Mouse (Mus musculus) megakaryocyte, embryonic 14.5 days (primary cell): ENCODE results near the gene Hnf1a. TPM values are rescaled to one million over a fixed set of nuclear protein-coding genes. Genes with fewer than 3 reads are reported as not detected.
A peak's percentile ranks its signal among the peaks of the same experiment; 100 is the strongest.

Experiments used
- H3K27me3 ChIP-seq: replicated peaks from 2 replicates; pipeline ENCODE3; 2012; ENCODE audit warnings: inconsistent platforms
- H3K36me3 ChIP-seq: replicated peaks from 2 replicates; pipeline ENCODE3; 2012; ENCODE audit warnings: low read length, inconsistent platforms, mixed read lengths
- H3K4me1 ChIP-seq: 2 replicates; pipeline ENCODE4 v1.6.1; 2012; ENCODE audit warnings: inconsistent platforms
- H3K4me3 ChIP-seq: replicated peaks from 2 replicates; pipeline ENCODE3; 2012; ENCODE audit warnings: moderate library complexity, mild to moderate bottlenecking, inconsistent platforms
- H3K9me3 ChIP-seq: 2 replicates; pipeline ENCODE4 v1.6.1; 2012; ENCODE audit warnings: inconsistent platforms
- FLI1 ChIP-seq: IDR thresholded peaks from 2 replicates; pipeline ENCODE4 v1.6.1; 2012; ENCODE audit warnings: low read length, inconsistent platforms, mixed read lengths
- GATA1 ChIP-seq: IDR thresholded peaks from 3 replicates; pipeline ENCODE4 v1.6.1; 2012; ENCODE audit warnings: mixed read lengths, low read length, inconsistent platforms, borderline replicate concordance
- polyA plus RNA-seq: library from polyadenylated mRNA; stranded (reverse); fragments of >175 nt; gene quantifications from 2 replicates; pipeline ENCODE4 v1.2.3, GENCODE M21; 2012; ENCODE audit warnings: low replicate concordance; ENCODE audit not compliant: insufficient read depth

The Hnf1a gene
- polyA plus RNA-seq, 1 experiment, result not detected

- Histone ChIP-seq H3K4me3 (no peak overlapping the region), H3K9me3 (no peaks in the 10 kb centered on the region), H3K36me3 (peaks cover 5% of the 10 kb centered on the region), H3K4me1 (peaks cover 58% of the 10 kb centered on the region), H3K27me3 (peaks cover 6% of the 10 kb centered on the region)
- no peak for TF ChIP-seq GATA1
- no peak for TF ChIP-seq FLI1
Observed at GRCm38 (mm10) chr5:115009143-115009542, 38.2 kb upstream of the Hnf1a start.

DNA sequence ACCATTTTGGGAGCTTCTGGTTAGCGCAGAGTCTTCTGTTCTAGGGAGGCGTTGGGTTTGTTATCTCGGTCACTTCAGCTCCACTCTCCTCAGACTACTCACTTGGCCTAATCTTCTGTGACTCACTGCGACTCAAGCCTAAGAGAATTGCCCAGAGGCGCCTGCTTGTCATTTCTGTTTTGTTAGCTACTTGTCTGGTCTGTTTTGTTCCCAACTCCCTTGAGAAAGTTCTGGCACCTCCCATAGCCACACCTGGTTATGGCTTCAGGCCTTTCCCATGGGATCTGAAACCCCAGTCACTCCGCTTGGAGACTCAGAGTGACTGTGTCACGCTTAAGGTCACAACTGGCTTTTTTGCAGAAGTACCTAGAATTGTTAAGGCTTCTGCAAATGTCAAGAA is 37.4 kb upstream of the Hnf1a start:
- Histone ChIP-seq H3K4me1 (peaks cover 53% of the 10 kb centered on the region), H3K36me3 (peaks cover 2% of the 10 kb centered on the region), H3K4me3 (no peak overlapping the region), H3K27me3 (peaks cover 12% of the 10 kb centered on the region), H3K9me3 (no peaks in the 10 kb centered on the region)
- TF ChIP-seq FLI1 (no peak), GATA1 (no peak)

DNA sequence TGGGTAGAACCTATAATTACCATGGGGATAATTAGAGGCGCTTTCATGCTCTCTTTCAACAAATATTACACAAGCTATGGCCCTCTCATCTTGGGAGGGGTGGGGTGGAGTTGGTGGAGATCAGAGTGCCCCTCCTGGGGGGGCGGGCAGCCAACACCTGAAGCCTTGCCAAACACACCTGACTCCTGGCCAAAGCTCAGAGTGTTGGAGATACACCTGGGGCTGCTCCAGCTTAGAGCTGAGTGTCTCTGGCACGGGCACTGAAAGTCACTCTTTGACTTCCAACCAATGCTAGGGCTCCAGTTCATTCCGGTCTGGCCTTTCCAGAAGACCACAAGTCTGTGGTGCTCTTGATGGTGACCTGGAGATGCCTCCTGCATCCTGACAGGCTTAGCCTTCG is 36.9 kb upstream of the Hnf1a start:
- no peaks in the 10 kb centered on the region for H3K36me3 ChIP-seq
- peaks cover 16% of the 10 kb centered on the region for H3K27me3 ChIP-seq
- no peak for TF ChIP-seq GATA1
- no peak for TF ChIP-seq FLI1
- peaks cover 53% of the 10 kb centered on the region for H3K4me1 ChIP-seq
- H3K4me3 ChIP-seq, result no peak overlapping the region
- H3K9me3 ChIP-seq, result no peaks in the 10 kb centered on the region

- Histone ChIP-seq H3K4me1 (peaks cover 28% of the 10 kb centered on the region), H3K36me3 (no peaks in the 10 kb centered on the region), H3K4me3 (peak overlapping the region; percentile 52), H3K9me3 (no peaks in the 10 kb centered on the region), H3K27me3 (peaks cover 50% of the 10 kb centered on the region)
- TF ChIP-seq GATA1, result no peak
- TF ChIP-seq FLI1, result no peak
Observed at GRCm38 (mm10) chr5:115003224-115003873, 32.5 kb upstream of the Hnf1a start.

GRCm38 (mm10) chr5:115002781-115003180 is 31.9 kb upstream of the Hnf1a start:
- TF ChIP-seq FLI1 (no peak), GATA1 (no peak)
- no peaks in the 10 kb centered on the region for H3K36me3 ChIP-seq
- peaks cover 23% of the 10 kb centered on the region for H3K4me1 ChIP-seq
- peak overlapping the region; percentile 52 for H3K4me3 ChIP-seq
- peaks cover 53% of the 10 kb centered on the region for H3K27me3 ChIP-seq
- H3K9me3 ChIP-seq, result no peaks in the 10 kb centered on the region

GRCm38 (mm10) chr5:115001464-115001863 is 30.6 kb upstream of the Hnf1a start:
- no peak overlapping the region for H3K4me3 ChIP-seq
- peaks cover 25% of the 10 kb centered on the region for H3K4me1 ChIP-seq
- peaks cover 61% of the 10 kb centered on the region for H3K27me3 ChIP-seq
- no peaks in the 10 kb centered on the region for H3K9me3 ChIP-seq
- TF ChIP-seq GATA1, result no peak
- no peak for TF ChIP-seq FLI1
- H3K36me3 ChIP-seq, result no peaks in the 10 kb centered on the region

GRCm38 (mm10) chr5:115000503-115000902 is 29.6 kb upstream of the Hnf1a start:
- H3K9me3 ChIP-seq, result no peaks in the 10 kb centered on the region
- TF ChIP-seq FLI1, result no peak
- H3K4me3 ChIP-seq, result no peak overlapping the region
- peaks cover 21% of the 10 kb centered on the region for H3K4me1 ChIP-seq
- H3K36me3 ChIP-seq, result no peaks in the 10 kb centered on the region
- H3K27me3 ChIP-seq, result peaks cover 62% of the 10 kb centered on the region

DNA sequence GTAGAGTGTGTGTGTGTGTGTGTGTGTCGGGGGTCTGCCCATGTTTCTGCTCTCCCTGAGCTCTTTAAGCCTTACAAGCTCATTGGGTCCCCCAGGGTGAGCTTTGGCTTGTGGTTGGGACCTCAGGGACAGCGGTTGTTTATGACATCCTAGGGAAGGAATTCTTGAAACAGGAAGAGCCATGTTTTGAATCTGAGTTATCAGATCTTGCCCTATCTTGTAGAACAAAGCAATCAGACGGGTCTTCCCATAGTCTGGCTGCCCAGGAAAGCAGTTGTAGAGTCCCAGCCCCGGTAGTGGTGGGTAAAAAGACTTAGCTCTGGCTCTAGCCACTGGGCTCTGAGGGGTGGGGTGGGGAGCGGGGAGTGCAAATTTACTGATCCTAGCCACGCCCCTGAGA is 26.4 kb upstream of the Hnf1a start:
- Histone ChIP-seq H3K9me3 (peaks cover 8% of the 10 kb centered on the region), H3K36me3 (no peaks in the 10 kb centered on the region), H3K27me3 (peaks cover 48% of the 10 kb centered on the region), H3K4me1 (0 out of 2 replicates have a peak, but pooled peaks cover 7% of the 10 kb centered on the region), H3K4me3 (no peak overlapping the region)
- TF ChIP-seq GATA1 (no peak), FLI1 (no peak)

GRCm38 (mm10) chr5:114996447-114996846 is 25.6 kb upstream of the Hnf1a start:
- Histone ChIP-seq H3K36me3 (no peaks in the 10 kb centered on the region), H3K27me3 (peaks cover 50% of the 10 kb centered on the region), H3K4me1 (0 out of 2 replicates have a peak, but pooled peaks cover 7% of the 10 kb centered on the region), H3K4me3 (peak overlapping the region; percentile 73), H3K9me3 (peaks cover 8% of the 10 kb centered on the region)
- TF ChIP-seq FLI1, result no peak
- no peak for TF ChIP-seq GATA1

GRCm38 (mm10) chr5:114985074-114985473 is 14.2 kb upstream of the Hnf1a start:
- Histone ChIP-seq H3K4me1 (peaks cover 11% of the 10 kb centered on the region), H3K9me3 (peaks cover 6% of the 10 kb centered on the region), H3K36me3 (no peaks in the 10 kb centered on the region), H3K27me3 (peaks cover 11% of the 10 kb centered on the region), H3K4me3 (no peak overlapping the region)
- TF ChIP-seq GATA1, result no peak
- TF ChIP-seq FLI1, result no peak
